Mouse (Mus musculus) neural tube, embryonic 10.5 days (tissue): Measurements from ENCODE around the gene Gm6176.
"Not testable (repeated sequence)": the region's sequence is repeated elsewhere in the genome, so short reads cannot be mapped to it uniquely, and the experiment has no call there.

ENCODE experiments used
- DNase-seq: peaks from one replicate; pipeline ENCODE4 v3.0.0-alpha.2; 2017; ENCODE audit warnings: low spot score; ENCODE audit errors: extremely low spot score

Gene Gm6176

GRCm38 (mm10) chr7:22056205-22056604, at the start of gene Gm6176:
Gene Gm6176 (minus strand): TSS chr7:22056305.
- not testable (repeated sequence) for DNase-seq

- DNase-seq: not testable (repeated sequence)
Observed at GRCm38 (mm10) chr7:22068757-22069156, 12.7 kb upstream of the Gm6176 start, which contains the start of gene Vmn1r139. Gene Vmn1r139 (plus strand): TSS chr7:22069057.

- not testable (repeated sequence) for DNase-seq
Observed at GRCm38 (mm10) chr7:22028797-22029196, 27.3 kb downstream of the Gm6176 start, which contains the start of gene Vmn1r138. Gene Vmn1r138 (minus strand): TSS chr7:22028897.
